Mouse (Mus musculus) induced T-regulatory cell, adult 2 months (primary cell): ENCODE results near the gene Gprasp2.
"Not testable (repeated sequence)": the region's sequence is repeated elsewhere in the genome, so short reads cannot be mapped to it uniquely, and the experiment has no call there.

Experiments
- DNase-seq: peaks from one replicate; pipeline ENCODE4 v3.0.0-alpha.2; 2012; ENCODE audit warnings: low read depth

Gprasp2 gene

DNA sequence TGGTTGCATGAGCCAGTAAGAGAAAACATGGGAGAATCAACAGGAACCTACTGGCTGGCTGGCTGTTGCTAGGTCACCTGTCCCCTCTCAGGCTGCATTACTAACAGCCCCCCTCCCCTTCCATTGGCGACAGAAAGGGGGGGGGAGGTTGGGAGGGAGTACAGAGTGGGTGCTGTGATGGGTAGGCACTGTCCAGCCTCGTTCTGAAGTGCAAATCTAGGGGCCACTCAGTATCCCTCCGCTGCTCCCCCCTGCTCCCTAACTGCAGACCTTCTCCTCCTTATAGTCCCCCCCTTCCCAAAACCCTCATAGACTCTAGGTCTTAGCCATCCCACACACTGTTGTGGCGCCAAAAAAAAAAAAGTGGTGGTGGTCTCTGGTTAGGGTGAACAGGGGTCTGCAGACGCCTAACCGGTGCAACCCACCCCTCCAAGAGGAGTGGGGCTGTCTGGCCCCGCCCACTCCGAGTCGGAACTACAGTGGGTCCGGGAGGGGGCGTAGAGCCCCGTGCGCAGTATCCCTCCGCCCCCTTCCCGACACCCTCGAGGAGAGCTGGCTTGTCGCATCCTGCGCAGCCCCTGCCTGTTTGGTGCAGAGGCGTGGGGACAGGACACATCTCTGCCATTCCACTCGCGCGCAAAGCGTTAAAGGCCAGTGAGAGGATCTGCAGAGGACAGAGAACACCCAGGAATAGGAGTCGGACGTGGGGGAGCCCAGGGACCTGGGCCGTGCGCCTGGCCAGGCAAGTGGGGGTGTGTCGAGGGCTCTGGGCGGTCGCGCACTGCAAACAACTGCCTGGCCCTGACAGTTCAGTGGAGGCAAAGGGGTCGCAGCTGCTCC lies at the start of gene Gprasp2:
Gene Gprasp2, plus strand, starts transcription at position 514 of the 840 bp plus-strand sequence.
- peak; percentile 6 for DNase-seq

DNA sequence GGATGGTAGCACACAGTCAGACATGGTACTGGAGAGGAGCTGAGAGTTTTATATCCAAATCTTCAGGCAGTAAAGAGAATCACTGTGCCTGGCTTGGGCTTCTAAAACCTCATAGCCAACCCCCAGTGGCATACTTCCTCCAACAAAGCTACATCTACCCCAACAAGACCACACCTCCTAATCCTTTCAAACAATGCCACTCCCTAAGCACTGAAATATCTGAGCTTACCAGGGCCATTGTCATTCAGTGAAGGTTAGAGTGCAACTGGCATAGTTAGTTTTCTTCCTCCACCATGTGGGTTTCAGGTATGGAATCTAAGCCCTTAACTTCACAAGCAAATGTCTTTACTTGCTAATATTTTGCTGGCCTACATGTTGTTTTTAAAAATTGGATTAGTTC lies 47.3 kb upstream of the Gprasp2 start:
- no peak for DNase-seq

DNA sequence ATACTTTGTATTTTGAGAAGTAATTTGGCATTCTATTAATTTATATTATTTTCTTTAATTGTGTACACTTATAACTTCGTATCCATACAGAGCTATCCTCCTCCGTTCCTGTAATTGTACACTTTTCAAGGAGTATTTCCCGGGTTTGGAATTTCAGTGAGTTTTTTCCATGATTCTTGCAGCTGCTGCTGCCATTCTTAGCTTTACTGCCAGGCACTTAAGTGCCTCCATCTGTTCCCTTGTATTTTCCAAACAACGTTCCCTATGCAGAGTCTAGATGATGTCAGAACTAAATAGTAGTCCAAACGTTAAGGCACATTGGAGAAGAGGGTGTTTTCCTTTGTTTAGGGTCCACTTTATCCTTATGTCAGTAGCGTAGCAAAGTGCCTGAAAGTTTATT lies 46.5 kb upstream of the Gprasp2 start:
- no peak for DNase-seq

DNA sequence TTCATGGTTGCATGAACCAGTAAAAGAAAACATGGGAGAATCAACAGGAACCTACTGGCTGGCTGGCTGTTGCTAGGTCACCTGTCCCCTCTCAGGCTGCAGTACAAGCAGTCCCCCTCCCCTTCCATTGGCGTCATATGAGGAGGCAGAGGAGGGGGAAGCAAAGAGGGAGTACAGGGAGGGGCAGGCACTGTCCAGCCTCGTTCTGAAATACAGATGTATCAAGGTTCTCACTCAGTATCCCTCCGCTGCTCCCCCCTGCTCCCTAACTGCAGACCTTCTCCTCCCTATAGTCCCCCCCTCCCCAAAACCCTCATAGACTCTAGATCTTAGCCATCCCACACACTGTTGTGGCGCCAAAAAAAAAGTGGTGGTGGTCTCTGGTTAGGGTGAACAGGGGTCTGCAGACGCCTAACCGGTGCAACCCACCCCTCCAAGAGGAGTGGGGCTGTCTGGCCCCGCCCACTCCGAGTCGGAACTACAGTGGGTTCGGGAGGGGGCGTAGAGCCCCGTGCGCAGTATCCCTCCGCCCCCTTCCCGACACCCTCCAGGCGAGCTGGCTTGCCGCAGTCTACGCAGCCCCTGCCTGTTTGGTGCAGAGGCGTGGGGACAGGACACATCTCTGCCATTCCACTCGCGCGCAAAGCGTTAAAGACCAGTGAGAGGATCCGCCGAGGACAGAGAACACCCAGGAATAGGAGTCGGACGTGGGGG lies 43.1 kb upstream of the Gprasp2 start:
- DNase-seq, result peak; percentile 18

DNA sequence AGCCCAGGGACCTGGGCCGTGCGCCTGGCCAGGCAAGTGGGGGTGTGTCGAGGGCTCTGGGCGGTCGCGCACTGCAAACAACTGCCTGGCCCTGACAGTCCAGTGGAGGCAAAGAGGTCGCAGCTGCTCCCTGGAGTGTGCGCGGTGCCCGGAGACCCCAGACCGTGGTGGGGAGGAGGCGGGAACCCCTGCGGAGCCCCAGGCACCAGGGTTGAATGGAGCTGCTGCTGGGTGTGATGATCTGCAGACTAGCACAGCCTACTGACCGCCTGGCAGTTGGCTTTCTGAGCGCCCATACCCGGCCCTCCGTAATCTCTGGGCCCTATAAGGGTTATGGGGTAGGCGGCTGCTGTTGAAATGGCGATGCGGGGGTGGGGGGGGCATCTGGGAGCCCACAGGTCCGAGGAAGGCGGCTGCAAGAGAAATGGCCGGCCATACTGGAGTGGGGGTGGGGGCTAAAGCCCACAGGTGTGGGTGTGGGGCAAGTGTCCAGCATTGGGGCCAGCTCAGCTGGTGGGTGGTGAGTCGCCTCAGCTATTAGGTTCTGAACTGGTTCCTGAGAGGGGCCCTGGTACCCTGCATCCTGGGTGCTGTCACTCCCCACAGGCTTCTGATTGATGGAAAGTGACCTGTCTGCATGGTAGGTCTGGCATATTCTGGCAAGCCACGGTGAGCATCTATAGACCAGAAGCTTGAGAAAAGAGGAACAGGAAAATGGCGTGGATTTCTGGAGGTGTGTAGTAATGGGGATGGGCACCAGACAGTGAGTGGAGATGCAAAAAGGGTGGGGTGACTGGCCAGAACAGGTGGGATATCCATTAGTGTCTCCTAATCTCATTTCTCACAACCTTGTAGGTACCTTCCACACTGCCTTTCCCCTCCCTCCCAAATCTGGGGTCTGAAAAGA lies 42.3 kb upstream of the Gprasp2 start:
- peak; percentile 16 for DNase-seq

DNA sequence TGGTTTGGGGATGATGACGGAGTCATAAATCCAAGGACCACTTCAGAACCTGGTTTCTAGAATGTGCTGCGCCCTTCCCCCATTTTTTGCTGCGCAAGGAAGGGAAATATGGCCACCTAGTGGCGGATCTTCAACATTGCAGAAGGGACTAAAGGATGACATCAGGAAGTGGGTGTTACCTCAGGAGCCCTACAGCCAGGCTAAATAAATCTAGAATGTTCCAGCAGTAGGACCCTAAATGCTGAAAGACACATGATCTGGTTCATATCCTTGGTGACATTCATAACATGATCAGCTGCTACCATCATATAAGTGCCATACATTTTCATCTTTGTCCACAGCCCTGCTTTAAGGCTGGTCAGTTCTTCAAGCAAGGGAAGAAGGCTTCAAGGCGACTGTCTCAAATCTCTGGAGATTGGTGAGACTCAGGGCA lies 41.6 kb upstream of the Gprasp2 start, which contains the start of gene Bhlhb9:
Gene Bhlhb9, plus strand, starts transcription at position 383 of the 433 bp plus-strand sequence.
- DNase-seq, result peak; percentile 75

DNA sequence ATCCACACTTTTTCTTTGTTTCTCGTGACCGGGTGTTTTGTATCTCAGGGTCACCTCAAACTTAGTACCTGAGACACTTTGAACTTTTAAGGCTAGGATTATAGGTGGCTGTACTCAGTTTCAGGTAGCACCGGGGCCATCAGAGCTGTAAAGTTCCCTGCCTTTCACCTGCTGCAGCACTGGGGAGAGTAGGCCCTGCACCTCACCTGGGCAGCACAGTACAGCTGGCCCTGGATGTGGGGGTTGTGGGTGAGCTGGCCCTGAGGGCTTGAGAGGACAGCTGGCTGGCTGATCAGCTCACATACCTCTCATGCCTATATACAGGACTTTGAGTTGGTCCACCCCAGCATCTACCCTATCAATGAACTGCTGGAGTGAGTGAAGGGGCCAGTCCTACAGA lies 34.7 kb upstream of the Gprasp2 start:
- no peak for DNase-seq

DNA sequence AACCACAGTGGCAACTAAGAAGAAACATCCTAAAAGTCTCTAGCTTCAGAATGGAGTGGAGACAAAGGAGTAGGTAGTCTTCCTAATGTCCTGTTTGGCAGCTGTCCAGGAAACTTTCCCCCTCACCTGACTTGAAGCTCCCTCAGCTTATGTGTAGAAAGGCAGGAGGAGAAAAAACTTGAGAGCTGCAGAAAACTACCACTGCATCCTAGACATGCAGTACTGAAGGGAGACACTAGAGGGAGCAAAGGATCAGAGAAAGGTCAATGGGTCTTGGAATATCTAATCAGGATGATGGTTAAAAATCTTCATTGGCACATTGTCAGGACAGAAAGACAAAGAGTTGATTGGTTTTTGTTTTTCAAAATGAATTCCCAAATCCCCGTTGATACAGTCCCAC lies 33.1 kb upstream of the Gprasp2 start:
- DNase-seq, result peak; percentile 64

DNA sequence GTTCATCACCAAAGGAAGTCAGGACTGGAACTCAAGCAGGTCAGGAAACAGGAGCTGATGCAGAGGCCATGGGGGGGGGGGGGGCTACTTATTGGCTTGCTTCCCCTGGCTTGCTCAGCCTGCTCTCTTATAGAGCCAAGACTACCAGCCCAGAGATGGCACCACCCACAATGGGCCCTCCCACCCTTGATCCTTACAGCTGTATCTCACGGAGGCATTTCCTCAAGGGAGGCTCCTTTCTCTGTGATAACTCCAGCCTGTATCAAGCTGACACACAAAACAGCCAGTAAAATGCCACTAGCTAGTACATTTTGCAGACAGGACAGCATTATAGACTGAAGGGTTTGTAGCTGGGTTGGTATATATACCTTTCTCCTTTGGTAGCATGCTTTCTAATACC lies 2.9 kb upstream of the Gprasp2 start:
- not testable (repeated sequence) for DNase-seq

DNA sequence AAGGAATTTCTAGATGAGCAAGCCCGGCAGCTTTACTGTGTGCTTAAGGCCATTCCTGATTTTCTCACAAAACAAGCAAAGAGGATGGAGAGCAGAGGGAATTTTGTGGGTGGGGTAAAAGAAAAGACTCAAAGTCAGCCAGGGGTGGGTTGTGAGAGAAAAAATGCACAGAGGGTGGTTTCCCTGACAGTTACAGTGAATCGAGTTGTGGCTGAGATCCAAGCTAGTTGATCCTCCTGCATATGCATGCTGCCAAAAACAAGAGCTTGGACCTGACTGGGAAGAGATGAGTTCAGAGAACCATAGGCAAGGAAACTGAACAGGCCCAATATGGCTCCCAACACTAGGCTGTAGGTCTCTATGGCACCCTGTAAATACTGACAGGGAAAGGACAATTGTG lies 938 bp upstream of the Gprasp2 start:
- no peak for DNase-seq

DNA sequence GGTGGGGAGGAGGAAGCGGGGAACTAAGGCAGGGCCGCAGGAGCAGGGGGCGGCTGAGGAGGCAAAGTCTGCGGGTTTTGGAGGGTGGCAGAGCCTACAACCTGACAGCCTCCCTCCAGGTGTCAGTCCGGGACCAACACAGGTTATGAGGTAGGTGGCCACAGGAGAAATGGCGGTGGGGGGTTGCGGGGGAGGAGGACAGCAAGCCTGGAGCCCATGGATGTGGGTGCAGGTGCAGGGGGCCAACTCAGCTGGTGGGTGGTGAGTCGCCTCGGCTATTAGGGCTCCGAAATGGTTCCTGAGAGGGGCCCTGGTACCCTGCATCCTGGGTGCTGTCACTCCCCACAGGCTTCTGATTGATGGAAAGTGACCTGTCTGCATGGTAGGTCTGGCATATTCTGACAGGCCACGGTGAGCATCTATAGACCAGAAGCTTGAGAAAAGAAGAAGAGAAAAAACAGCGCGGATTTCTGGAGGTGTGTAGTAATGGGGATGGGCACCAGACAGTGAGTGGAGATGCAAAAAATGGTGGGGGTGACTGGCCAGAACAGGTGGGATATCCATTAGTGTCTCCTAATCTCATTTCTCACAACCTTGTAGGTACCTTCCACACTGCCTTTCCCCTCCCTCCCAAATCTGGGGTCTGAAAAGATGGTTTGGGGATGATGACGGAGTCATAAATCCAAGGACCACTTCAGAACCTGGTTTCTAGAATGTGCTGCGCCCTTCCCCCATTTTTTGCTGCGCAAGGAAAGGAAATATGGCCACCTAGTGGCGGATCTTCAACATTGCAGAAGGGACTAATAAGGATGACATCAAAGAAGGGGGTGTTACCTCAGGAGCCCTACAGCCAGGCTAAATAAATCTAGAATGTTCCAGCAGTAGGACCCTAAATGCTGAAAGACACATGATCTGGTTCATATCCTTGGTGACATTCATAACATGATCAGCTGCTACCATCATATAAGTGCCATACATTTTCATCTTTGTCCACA lies 860 bp downstream of the Gprasp2 start:
- DNase-seq, result peak; percentile 60

DNA sequence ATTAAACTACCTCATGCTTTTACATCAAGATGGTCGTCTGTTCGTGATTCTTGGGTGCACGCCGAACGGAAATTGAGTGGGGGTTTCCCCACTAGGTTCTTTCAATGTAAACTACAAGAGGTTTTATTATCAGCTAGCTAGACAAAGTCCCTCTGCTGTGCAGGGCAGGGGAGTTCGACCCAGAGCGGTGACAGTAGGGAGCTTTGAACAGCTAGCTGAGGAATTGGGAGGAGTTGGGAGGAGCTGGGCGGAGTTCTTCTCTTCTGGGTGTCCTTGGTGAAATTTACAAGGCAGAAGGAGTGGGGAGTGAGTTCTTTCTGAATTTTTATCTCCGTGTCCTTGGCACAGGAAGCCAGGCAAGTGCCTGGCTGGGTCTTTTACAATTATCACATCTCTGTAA lies 28.0 kb downstream of the Gprasp2 start:
- DNase-seq, result not testable (repeated sequence)

DNA sequence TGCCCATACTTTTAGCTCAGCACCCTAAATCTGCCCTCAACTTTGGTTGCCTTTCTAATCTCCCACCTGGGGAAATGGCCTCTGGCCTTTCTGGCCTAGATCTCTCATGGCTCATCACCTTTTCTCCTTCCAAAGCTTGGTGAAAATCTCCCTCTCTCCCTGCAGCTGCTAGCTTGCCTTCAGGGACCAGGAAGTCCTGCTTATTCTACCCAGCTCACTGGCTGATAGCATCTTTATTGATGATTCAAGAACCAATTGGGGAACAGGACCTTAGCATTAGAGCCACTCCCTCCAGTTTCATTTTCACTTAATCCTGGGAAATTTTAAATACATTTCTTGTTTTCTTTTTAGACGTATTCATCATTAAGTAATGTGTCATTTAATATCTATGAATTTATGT lies 37.8 kb downstream of the Gprasp2 start:
- DNase-seq, result no peak

DNA sequence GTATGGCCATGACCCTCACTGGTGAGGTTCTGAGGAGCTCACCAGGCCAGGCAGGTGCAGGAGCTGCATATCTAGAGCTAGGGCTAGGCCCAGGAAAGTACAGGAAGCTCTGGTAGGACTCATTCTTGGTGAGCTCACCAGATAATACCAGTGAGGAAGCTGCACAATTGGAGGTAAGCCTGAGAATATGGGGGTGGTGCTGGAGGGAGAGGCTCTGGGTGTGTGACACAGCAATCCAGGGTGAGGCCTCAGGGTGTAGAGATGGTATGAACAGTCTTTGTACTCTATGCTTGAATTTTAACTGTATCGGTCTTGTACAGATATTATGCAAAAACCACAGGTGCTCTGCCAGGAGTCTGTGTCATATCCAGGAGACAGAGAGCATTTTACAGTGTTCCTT lies 40.8 kb downstream of the Gprasp2 start:
- DNase-seq, result no peak

DNA sequence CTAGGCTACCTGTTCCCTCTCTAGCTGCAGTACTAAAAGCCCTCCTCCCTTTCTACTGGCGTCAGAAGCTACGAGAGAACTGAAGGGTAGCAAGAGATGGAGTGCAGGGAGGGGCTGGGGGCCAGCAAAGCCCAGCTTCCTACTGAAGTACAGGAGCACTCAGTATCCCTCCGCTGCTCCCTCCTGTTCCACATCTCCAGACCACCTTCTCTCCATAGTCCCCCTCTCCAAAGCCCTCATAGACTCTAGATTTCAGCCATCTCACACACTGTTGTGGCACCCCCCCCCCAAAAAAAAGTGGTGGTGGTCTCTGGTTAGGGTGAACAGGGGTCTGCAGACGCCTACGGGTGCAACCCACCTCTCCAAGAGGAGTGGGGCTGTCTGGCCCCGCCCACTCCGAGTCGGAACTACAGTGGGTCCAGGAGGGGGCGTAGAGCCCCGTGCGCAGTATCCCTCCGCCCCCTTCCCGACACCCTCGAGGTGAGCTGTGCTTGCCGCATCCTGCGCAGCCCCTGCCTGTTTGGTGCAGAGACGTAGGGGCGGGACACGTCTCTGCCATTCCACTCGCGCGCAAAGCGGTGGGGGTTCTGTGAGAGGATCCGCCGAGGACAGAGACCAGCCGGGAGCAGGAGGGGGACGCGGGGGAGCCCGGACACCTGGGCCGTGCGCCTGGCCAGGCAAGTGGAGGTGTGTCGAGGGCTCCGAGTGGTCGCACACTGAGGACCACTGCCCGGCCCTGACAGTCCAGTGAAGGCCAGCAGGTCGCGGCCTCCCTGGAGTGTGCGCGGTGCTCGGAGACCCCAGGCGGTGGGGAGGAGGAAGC lies 46.8 kb downstream of the Gprasp2 start:
- peak; percentile 78 for DNase-seq

DNA sequence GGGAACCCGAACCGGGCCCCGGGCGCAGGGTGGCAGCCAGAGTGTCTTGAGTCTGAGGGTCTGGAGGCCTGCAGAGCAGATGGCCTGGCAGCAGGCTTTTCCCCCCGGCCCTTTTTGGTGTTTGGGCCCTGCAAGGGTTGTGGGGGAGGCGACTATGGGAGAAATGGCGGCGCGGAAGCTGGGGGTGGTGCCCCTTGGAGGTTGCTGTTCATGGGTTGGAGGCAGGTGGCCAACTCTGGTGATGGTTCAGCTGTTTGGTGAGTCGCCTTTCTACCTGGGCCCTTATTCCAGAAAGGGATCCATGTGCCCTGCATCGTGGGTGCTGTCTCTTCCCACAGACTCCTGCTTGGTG lies 47.4 kb downstream of the Gprasp2 start:
- peak; percentile 51 for DNase-seq
